18 mouse cellular contexts compared by ENCODE assay signal in the genomic region with DNA sequence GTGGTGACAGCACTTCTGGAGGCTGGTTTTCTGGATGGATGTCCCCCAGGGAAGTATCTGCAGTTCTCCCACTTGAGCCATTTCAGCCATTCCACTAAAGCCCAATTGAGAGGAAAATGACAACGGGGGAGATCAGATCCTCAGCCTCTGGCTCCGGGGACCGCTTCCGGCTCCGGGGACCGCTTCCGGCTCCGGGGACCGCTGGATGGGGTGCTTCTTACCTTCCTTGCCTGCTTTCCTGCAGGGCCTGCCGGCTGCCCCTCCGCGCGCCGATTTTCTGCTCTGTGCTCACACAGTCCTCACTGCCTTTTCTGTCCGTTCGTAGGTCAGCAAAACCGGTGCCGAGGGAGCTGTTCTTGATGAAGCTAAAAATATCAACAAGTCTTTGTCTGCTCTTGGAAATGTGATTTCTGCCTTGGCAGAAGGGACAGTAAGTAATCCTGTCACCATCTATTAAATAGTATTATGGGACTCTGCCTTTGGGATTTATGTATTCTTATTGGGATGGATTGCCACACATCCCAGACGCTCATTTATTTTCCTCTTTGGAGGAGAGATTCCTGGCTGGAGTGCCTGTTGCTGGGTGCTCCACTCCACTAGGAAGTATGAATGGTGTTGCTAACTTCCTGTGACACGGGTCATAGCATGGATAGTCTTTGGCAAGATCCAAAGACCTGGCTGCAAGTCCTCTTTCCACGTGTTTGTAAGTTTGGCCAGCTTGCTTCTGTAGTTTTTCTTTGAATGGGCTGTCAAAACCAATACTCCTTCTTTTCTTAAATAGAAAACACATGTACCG.
A peak's percentile ranks its signal among the peaks of the same experiment; 100 is the strongest.
DNase-seq lines count a peak whose midpoint lies in the region; ATAC-seq and TF ChIP-seq lines count a peak whose summit lies in the region.
"Had no signal": no experiment of that assay in that cellular context is flagged by ENCODE, and none has a peak within 500 bp of the region (broad histone marks: within the 10 kb centered on the region; RNA-seq: fewer than 3 reads in every experiment).

No protein-coding gene starts in this region.

- H3K9ac ChIP-seq in heart, postnatal 0 days (replicated peaks; ENCODE audit: low read depth, low read length): no peak overlapping the region
- H3K9ac ChIP-seq: limb, embryonic 13.5 days; midbrain, embryonic 13.5 days; neural tube, embryonic 12.5 days had no signal

- peak; percentile 23 to 27 for DNase-seq in kidney, postnatal 4 days
- no peak for DNase-seq in kidney, adult 18-20 months
- DNase-seq in R1 (ENCODE audit: low read depth, low spot score) (peak; percentile 66), MN1 (ENCODE audit: low spot score) (no peak)
- peak; percentile 15 for DNase-seq in gastrocnemius, postnatal 14 days
- no peak for DNase-seq in heart, postnatal 0 days (ENCODE audit: low spot score)
- DNase-seq in cerebellum, postnatal 36 days: no peak
- DNase-seq: cerebellum, adult 9-11 months; right cerebral cortex, postnatal 4 days; thymus, postnatal 4 days had no signal

- H3K4me2 ChIP-seq in heart, postnatal 0 days (ENCODE audit: low read depth, low read length): peak overlapping the region; percentile 45
- H3K4me2 ChIP-seq: limb, embryonic 13.5 days; midbrain, embryonic 13.5 days; neural tube, embryonic 12.5 days had no signal

- peak overlapping the region; percentile 12 for H3K4me3 ChIP-seq in heart, postnatal 0 days (ENCODE audit: low read depth, low read length)
- H3K4me3 ChIP-seq: erythroblast, embryonic 14.5 days; limb, embryonic 13.5 days; midbrain, embryonic 13.5 days; neural tube, embryonic 12.5 days had no signal

- intact Hi-C loops in gastrocnemius, postnatal 14 days (cut with DNase I; ENCODE audit: low total_unique reads): no loop called here

- no peaks in the 10 kb centered on the region for H3K27me3 ChIP-seq in heart, postnatal 0 days (ENCODE audit: control insufficient read depth, insufficient read depth, low read length)
- H3K27me3 ChIP-seq: limb, embryonic 13.5 days; midbrain, embryonic 13.5 days; neural tube, embryonic 12.5 days; Patski had no signal

- H3K9me3 ChIP-seq in heart, postnatal 0 days (replicated peaks; ENCODE audit: control insufficient read depth, low read length): no peaks in the 10 kb centered on the region
- H3K9me3 ChIP-seq: limb, embryonic 13.5 days; midbrain, embryonic 13.5 days; neural tube, embryonic 12.5 days had no signal

- TF ChIP-seq EP300 in heart, postnatal 0 days (IDR thresholded peaks at IDR 0.05; ENCODE audit: low read depth): no peak

- WGBS in heart, postnatal 0 days: 53% methylated on average over 22 of the region's 22 CpGs

- H3K4me1 ChIP-seq in heart, postnatal 0 days (ENCODE audit: control insufficient read depth, insufficient read depth): no peaks in the 10 kb centered on the region
- H3K4me1 ChIP-seq: limb, embryonic 13.5 days had no signal

- H3K27ac ChIP-seq in heart, postnatal 0 days (ENCODE audit: low read depth): no peak overlapping the region
- H3K27ac ChIP-seq: limb, embryonic 13.5 days; macrophage; midbrain, embryonic 13.5 days; neural tube, embryonic 12.5 days had no signal

- H3K36me3 ChIP-seq in heart, postnatal 0 days (replicated peaks; ENCODE audit: control insufficient read depth, insufficient read depth, low read length): no peaks in the 10 kb centered on the region

- no peak for TF ChIP-seq CTCF in heart, postnatal 0 days (IDR thresholded peaks at IDR 0.05; ENCODE audit: low read depth)

- no peak for ATAC-seq in heart, postnatal 0 days (ENCODE audit: insufficient read depth, low read depth)
- ATAC-seq in monocyte, adult 5-6 weeks (replicated peaks; ENCODE audit: insufficient number of reproducible peaks, low FRiP score, low TSS enrichment, poor library complexity, severe bottlenecking): no peak
- ATAC-seq: intestine, embryonic 16.5 days; midbrain, embryonic 13.5 days; Patski had no signal

Comparison
In these comparisons a context has a peak if more than half of its experiments do, and no peak if none do; other contexts are left out.
1. DNase-seq: peak in kidney, postnatal 4 days (2 of 2), R1 (single experiment) and gastrocnemius, postnatal 14 days (single experiment); none in kidney, adult 18-20 months (single experiment), heart, postnatal 0 days (single experiment), MN1 (single experiment) and cerebellum, postnatal 36 days (0 of 2).